Mouse (Mus musculus) intestine, postnatal 0 days (tissue): ENCODE measurements around the gene Bricd5. TPM values are rescaled to one million over a fixed set of nuclear protein-coding genes. Genes with fewer than 3 reads are reported as not detected.

Source experiments
- ATAC-seq: fragments of 200-750 bp; cut with Nextera tagmentation; 2 replicates; pipeline ENCODE4 v1.8.0; 2017; ENCODE audit warnings: mild to moderate bottlenecking, moderate TSS enrichment, moderate library complexity
- H3K27ac ChIP-seq: fragments of 300-500 bp; sonication (generic); 2 replicates; pipeline ENCODE4 v1.5.1; 2014; ENCODE audit warnings: mild to moderate bottlenecking, low read depth, low read length, moderate library complexity
- H3K27me3 ChIP-seq: fragments of 300-500 bp; sonication (generic); replicated peaks from 2 replicates; pipeline ENCODE4 v1.6.1; 2014; ENCODE audit warnings: low read length, mixed read lengths; ENCODE audit not compliant: control insufficient read depth, insufficient read depth
- H3K36me3 ChIP-seq: fragments of 300-500 bp; sonication (generic); 2 replicates; pipeline ENCODE4 v1.6.1; 2014; ENCODE audit warnings: mild to moderate bottlenecking, moderate library complexity; ENCODE audit not compliant: control insufficient read depth, insufficient read depth
- H3K4me1 ChIP-seq: fragments of 300-500 bp; sonication (generic); replicated peaks from 2 replicates; pipeline ENCODE4 v1.6.1; 2014; ENCODE audit warnings: antibody characterized with exemption, low read length, mixed read lengths; ENCODE audit not compliant: control insufficient read depth, insufficient read depth
- H3K4me2 ChIP-seq: fragments of 300-500 bp; sonication (generic); replicated peaks from 2 replicates; pipeline ENCODE4 v1.6.1; 2014; ENCODE audit warnings: low read depth, mild to moderate bottlenecking, moderate library complexity
- H3K4me3 ChIP-seq: fragments of 300-500 bp; sonication (generic); 2 replicates; pipeline ENCODE4 v1.5.1; 2014; ENCODE audit warnings: low read depth, low read length
- H3K9ac ChIP-seq: fragments of 300-500 bp; sonication (generic); 2 replicates; pipeline ENCODE4 v1.6.1; 2014; ENCODE audit warnings: mild to moderate bottlenecking, low read depth, low read length
- H3K9me3 ChIP-seq: fragments of 300-500 bp; sonication (generic); 2 replicates; pipeline ENCODE4 v1.6.1; 2016; ENCODE audit warnings: mixed run types; ENCODE audit not compliant: control insufficient read depth
- CTCF ChIP-seq: sonication (generic); IDR thresholded peaks from 2 replicates; pipeline ENCODE4 v1.5.1; 2016; ENCODE audit warnings: low read depth, mild to moderate bottlenecking, control low read depth, antibody characterized with exemption, moderate library complexity
- WGBS: fragments of 180-500 bp; shearing (Covaris S2); extraction: QIAGEN DNeasy Blood & Tissue Kit; methylation state at CpG from one replicate; pipeline ENCODE4 v1.1.7; 2014; 5-methylcytosine and 5-hydroxymethylcytosine counted together
- polyA plus RNA-seq: library from polyadenylated mRNA; unstranded; fragments of >200 nt; fragmentation: Nextera tagmentation; extraction: Ambion mirVana; gene quantifications from 2 replicates; pipeline ENCODE4 v1.2.1, GENCODE M21; 2015

Gene Bricd5
- polyA plus RNA-seq, 1 experiment from 2014 or later: not detected

- H3K4me1 ChIP-seq: peaks cover 6% of the 10 kb centered on the region; the same call in 1 of the 2 replicates
- peaks cover 27% of the 10 kb centered on the region; the same call in 1 of the 2 replicates for H3K27me3 ChIP-seq
- no peak for TF ChIP-seq CTCF
- WGBS: 48% methylated on average over 11 of the region's 11 CpGs
- no peak overlapping the region for H3K4me2 ChIP-seq
- no peaks in the 10 kb centered on the region for H3K9me3 ChIP-seq
- no peaks in the 10 kb centered on the region for H3K36me3 ChIP-seq
- no peak overlapping the region for H3K27ac ChIP-seq
- no peak overlapping the region for H3K4me3 ChIP-seq
- H3K9ac ChIP-seq: no peak overlapping the region
- ATAC-seq: no peak
Measured at GRCm38 (mm10) chr17:24485090-24485860, 11.6 kb downstream of the Bricd5 start.

DNA sequence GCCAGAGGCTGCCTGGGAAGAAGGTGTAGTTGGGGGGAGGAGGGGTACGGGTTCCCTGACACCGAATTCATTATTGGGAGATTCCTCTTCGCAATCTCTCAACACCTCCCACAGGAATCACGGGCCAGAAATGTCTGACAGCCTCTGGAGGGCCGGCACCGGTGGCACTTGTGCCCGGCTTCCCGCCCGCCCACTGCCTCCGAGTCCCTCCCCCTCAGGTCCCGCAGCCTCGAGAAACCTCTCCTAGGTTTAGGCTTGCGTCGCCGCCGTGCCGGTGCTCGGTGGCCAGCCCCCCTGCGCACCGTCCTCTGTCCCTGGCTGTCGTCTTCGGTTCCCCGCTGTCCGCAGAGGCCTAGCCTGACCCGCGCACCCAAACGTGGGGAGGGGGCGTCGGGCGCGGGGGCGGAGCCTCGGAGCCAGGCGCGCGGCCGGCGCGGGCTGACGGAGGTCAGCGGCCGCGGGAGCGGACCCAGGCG is 14.5 kb downstream of the Bricd5 start, which contains the start of gene Caskin1:
TSS of gene Caskin1 (plus strand) at position 416 of the 476 bp plus-strand sequence.
- Histone ChIP-seq H3K4me3 (peak within 1 kb of the TSS; percentile 66), H3K36me3 (no peaks in the 10 kb centered on the region), H3K4me2 (peak within 1 kb of the TSS; percentile 96), H3K27me3 (peaks cover 32% of the 10 kb centered on the region; the same call in 1 of the 2 replicates), H3K4me1 (peaks cover 6% of the 10 kb centered on the region; the same call in 1 of the 2 replicates), H3K9me3 (no peaks in the 10 kb centered on the region), H3K27ac (no peak within 1 kb of the TSS), H3K9ac (peak within 1 kb of the TSS; percentile 50)
- 0 out of 2 replicates have a peak, but pooled peaks have one; percentile 33 for ATAC-seq
- TF ChIP-seq CTCF: no peak
- WGBS: 3% methylated on average over 33 of the region's 45 CpGs

GRCm38 (mm10) chr17:24488662-24489264 is 15.1 kb downstream of the Bricd5 start:
- Histone ChIP-seq H3K9me3 (no peaks in the 10 kb centered on the region), H3K27ac (no peak overlapping the region), H3K27me3 (peaks cover 32% of the 10 kb centered on the region; the same call in 1 of the 2 replicates), H3K4me2 (peak overlapping the region; percentile 96), H3K9ac (peak overlapping the region; percentile 50), H3K4me3 (peak overlapping the region; percentile 66), H3K36me3 (no peaks in the 10 kb centered on the region), H3K4me1 (peaks cover 6% of the 10 kb centered on the region; the same call in 1 of the 2 replicates)
- under 1% methylated on average over 75 of the region's 81 CpGs for WGBS
- TF ChIP-seq CTCF: no peak
- ATAC-seq: peak; percentile 48; the same call in 1 of the 2 replicates

DNA sequence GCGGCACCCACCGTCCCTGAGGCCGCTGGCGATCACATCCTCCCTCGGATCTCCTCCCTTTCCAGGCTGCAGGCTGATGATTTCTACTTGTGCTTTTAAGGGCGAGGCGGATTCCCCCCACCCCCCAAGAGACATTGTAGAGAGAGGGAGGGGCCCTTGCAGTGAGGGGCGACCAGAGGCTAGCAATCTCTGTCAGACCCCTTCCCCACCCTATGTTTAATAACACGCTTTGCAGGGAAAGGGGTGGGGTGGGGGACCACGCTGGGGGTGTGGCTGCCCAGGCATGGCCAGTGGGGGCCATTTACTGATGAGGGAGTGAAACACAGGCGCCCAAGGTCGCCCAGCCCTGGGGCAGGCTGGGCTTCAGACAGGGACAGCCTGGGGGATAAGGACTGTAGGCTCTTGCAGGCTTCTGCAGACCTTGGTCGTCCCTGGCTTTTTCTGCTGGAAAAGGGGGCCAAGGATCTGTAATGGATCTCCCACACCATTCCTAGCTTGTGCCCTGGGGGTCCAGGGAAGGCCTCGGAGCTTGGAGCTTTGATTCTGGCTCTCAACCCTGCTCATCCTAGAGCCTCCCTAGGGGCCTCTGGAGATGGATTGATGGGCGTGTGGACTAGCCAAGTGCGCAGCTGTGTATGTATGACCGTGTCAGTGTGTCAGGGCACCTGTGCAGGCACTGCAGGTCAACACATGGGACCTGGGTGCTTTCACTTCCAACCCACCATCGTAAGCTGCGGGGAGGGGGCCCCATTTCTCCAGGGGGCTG is 15.8 kb downstream of the Bricd5 start:
- H3K27me3 ChIP-seq: peaks cover 32% of the 10 kb centered on the region; the same call in 1 of the 2 replicates
- TF ChIP-seq CTCF: no peak
- no peak for ATAC-seq

GRCm38 (mm10) chr17:24490399-24490798 is 16.7 kb downstream of the Bricd5 start:
- peaks cover 6% of the 10 kb centered on the region; the same call in 1 of the 2 replicates for H3K4me1 ChIP-seq
- H3K4me2 ChIP-seq: no peak overlapping the region
- H3K9ac ChIP-seq: no peak overlapping the region
- H3K4me3 ChIP-seq: no peak overlapping the region
- H3K27me3 ChIP-seq: peaks cover 32% of the 10 kb centered on the region; the same call in 1 of the 2 replicates
- no peak for TF ChIP-seq CTCF
- H3K9me3 ChIP-seq: no peaks in the 10 kb centered on the region
- H3K27ac ChIP-seq: no peak overlapping the region
- 69% methylated on average over 4 of the region's 4 CpGs for WGBS
- no peak for ATAC-seq
- no peaks in the 10 kb centered on the region for H3K36me3 ChIP-seq

More for the DNA sequence above, 15.8 kb downstream of the Bricd5 start:
- Histone ChIP-seq H3K4me1 (peaks cover 6% of the 10 kb centered on the region; the same call in 1 of the 2 replicates), H3K4me3 (peak overlapping the region; percentile 66), H3K4me2 (peak overlapping the region; percentile 96), H3K9ac (peak overlapping the region; percentile 50), H3K9me3 (no peaks in the 10 kb centered on the region), H3K36me3 (no peaks in the 10 kb centered on the region), H3K27ac (no peak overlapping the region)
- 27% methylated on average over 19 of the region's 19 CpGs for WGBS
